Mouse (Mus musculus): ENCODE data around the gene Metap1.

DNA sequence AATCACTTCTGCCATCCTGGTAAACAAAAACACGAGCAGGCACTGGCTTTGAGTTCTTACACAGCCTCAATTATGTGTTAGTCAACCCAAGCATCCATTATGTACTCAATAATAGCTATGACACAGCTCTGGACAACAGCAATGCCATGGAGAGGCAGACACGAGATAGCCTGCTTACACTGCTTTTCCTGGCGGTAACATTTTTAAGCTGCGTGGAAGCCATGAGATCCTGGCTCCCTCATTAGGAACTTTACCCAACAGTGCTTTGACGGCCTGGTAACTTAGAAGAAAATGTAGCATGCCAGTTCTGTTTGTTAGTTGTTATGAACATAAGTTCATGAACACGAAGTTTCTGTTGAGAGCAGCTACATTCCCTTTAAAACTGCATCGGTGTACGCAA, 36.2 kb upstream of the Metap1 start:
- TF ChIP-seq CTCF (IDR thresholded peaks at IDR 0.05; ENCODE audit: control insufficient read depth, insufficient read depth, low read length) = no peak
- no peak for TF ChIP-seq POLR2A (IDR thresholded peaks at IDR 0.05; ENCODE audit: borderline replicate concordance, control insufficient read depth, low read depth, low read length)

Data from bone marrow, adult 2 months (tissue).